Mouse (Mus musculus): Measurements from ENCODE around the gene Csrnp3.

- TF ChIP-seq CTCF (IDR thresholded peaks at IDR 0.05; ENCODE audit: borderline replicate concordance, insufficient read depth, low read length) = no peak
- no peak for TF ChIP-seq POLR2A (IDR thresholded peaks at IDR 0.05; ENCODE audit: low read depth, low read length)
These were observed 18.8 kb upstream of the Csrnp3 start for GRCm38 (mm10) chr2:65826801-65827200.
